Mouse (Mus musculus) kidney, embryonic 14.5 days (tissue): ENCODE measurements around the gene Uxs1. TPM values are rescaled to one million over a fixed set of nuclear protein-coding genes. Genes with fewer than 3 reads are reported as not detected.

ENCODE experiments used
- ATAC-seq: fragments of 200-750 bp; cut with Nextera tagmentation; 2 replicates; pipeline ENCODE4 v1.8.0; 2017; ENCODE audit warnings: moderate number of reproducible peaks, mild to moderate bottlenecking, moderate TSS enrichment, moderate library complexity; ENCODE audit not compliant: low FRiP score, low TSS enrichment
- H3K27ac ChIP-seq: fragments of 300-500 bp; sonication (generic); 2 replicates; pipeline ENCODE4 v1.5.1; 2014; ENCODE audit warnings: low read depth, mild to moderate bottlenecking, low read length, moderate library complexity, mixed read lengths
- H3K27me3 ChIP-seq: fragments of 300-500 bp; sonication (generic); 2 replicates; pipeline ENCODE4 v1.6.1; 2014; ENCODE audit warnings: mild to moderate bottlenecking, low read length; ENCODE audit not compliant: control insufficient read depth, insufficient read depth
- H3K36me3 ChIP-seq: fragments of 300-500 bp; sonication (generic); 2 replicates; pipeline ENCODE4 v1.6.1; 2014; ENCODE audit warnings: low read length, mixed read lengths; ENCODE audit not compliant: control insufficient read depth, insufficient read depth
- H3K4me1 ChIP-seq: fragments of 300-500 bp; sonication (generic); 2 replicates; pipeline ENCODE4 v1.6.1; 2014; ENCODE audit warnings: low read length, mixed read lengths; ENCODE audit not compliant: control insufficient read depth, insufficient read depth
- H3K4me2 ChIP-seq: fragments of 300-500 bp; sonication (generic); replicated peaks from 2 replicates; pipeline ENCODE4 v1.6.1; 2014; ENCODE audit warnings: low read depth, mild to moderate bottlenecking, low read length
- H3K4me3 ChIP-seq: fragments of 300-500 bp; sonication (generic); 2 replicates; pipeline ENCODE4 v1.5.1; 2014; ENCODE audit warnings: mild to moderate bottlenecking, low read length
- H3K9ac ChIP-seq: fragments of 300-500 bp; sonication (generic); 2 replicates; pipeline ENCODE4 v1.6.1; 2014; ENCODE audit warnings: low read depth, mild to moderate bottlenecking, low read length, moderate library complexity
- H3K9me3 ChIP-seq: fragments of 300-500 bp; sonication (generic); 2 replicates; pipeline ENCODE4 v1.6.1; 2016; ENCODE audit warnings: low read length; ENCODE audit not compliant: control insufficient read depth
- WGBS: fragments of 180-500 bp; shearing (Covaris S2); extraction: QIAGEN DNeasy Blood & Tissue Kit; methylation state at CpG from one replicate; pipeline ENCODE4 v1.1.7; 2014; 5-methylcytosine and 5-hydroxymethylcytosine counted together
- polyA plus RNA-seq: library from polyadenylated mRNA; unstranded; fragments of >200 nt; fragmentation: Nextera tagmentation; extraction: Ambion mirVana; gene quantifications from 2 replicates; pipeline ENCODE4 v1.2.1, GENCODE M21; 2014

Gene Uxs1
- polyA plus RNA-seq, 1 experiment from 2014 or later = 25.0 TPM

GRCm38 (mm10) chr1:43818356-43818755 lies 9.2 kb downstream of the Uxs1 start:
- H3K27ac ChIP-seq = no peak overlapping the region

GRCm38 (mm10) chr1:43811764-43812163 lies 15.8 kb downstream of the Uxs1 start:
- Histone ChIP-seq H3K27me3 (no peaks in the 10 kb centered on the region), H3K4me1 (no peaks in the 10 kb centered on the region), H3K4me3 (no peak overlapping the region), H3K27ac (no peak overlapping the region), H3K9me3 (no peaks in the 10 kb centered on the region), H3K4me2 (no peak overlapping the region), H3K36me3 (no peaks in the 10 kb centered on the region), H3K9ac (no peak overlapping the region)
- no peak for ATAC-seq
- 97% methylated on average over 1 of the region's 1 CpGs for WGBS

More at GRCm38 (mm10) chr1:43818356-43818755, 9.2 kb downstream of the Uxs1 start:
- Histone ChIP-seq H3K36me3 (no peaks in the 10 kb centered on the region), H3K9ac (no peak overlapping the region), H3K27me3 (no peaks in the 10 kb centered on the region), H3K4me1 (no peaks in the 10 kb centered on the region), H3K9me3 (no peaks in the 10 kb centered on the region), H3K4me3 (no peak overlapping the region), H3K4me2 (no peak overlapping the region)
- 86% methylated on average over 4 of the region's 4 CpGs for WGBS
- no peak for ATAC-seq

GRCm38 (mm10) chr1:43811055-43811454 lies 16.5 kb downstream of the Uxs1 start:
- Histone ChIP-seq H3K9me3 (no peaks in the 10 kb centered on the region), H3K9ac (no peak overlapping the region), H3K36me3 (no peaks in the 10 kb centered on the region), H3K4me2 (no peak overlapping the region), H3K4me1 (no peaks in the 10 kb centered on the region), H3K27me3 (no peaks in the 10 kb centered on the region), H3K27ac (no peak overlapping the region), H3K4me3 (no peak overlapping the region)
- ATAC-seq = no peak
- whole genome bisulfite sequencing = 79% methylated on average over 3 of the region's 3 CpGs

GRCm38 (mm10) chr1:43809351-43809750 lies 18.2 kb downstream of the Uxs1 start:
- Histone ChIP-seq H3K27me3 (no peaks in the 10 kb centered on the region), H3K4me3 (no peak overlapping the region), H3K4me1 (no peaks in the 10 kb centered on the region), H3K9ac (no peak overlapping the region), H3K4me2 (no peak overlapping the region), H3K27ac (no peak overlapping the region), H3K36me3 (no peaks in the 10 kb centered on the region), H3K9me3 (no peaks in the 10 kb centered on the region)
- ATAC-seq = no peak
- 97% methylated on average over 2 of the region's 2 CpGs for WGBS

GRCm38 (mm10) chr1:43803906-43804474 lies 23.6 kb downstream of the Uxs1 start:
- Histone ChIP-seq H3K9me3 (no peaks in the 10 kb centered on the region), H3K4me2 (no peak overlapping the region), H3K9ac (no peak overlapping the region), H3K36me3 (no peaks in the 10 kb centered on the region; the same call in 1 of the 2 replicates), H3K4me1 (no peaks in the 10 kb centered on the region), H3K4me3 (no peak overlapping the region), H3K27me3 (no peaks in the 10 kb centered on the region), H3K27ac (no peak overlapping the region)
- WGBS = 95% methylated on average over 1 of the region's 1 CpGs
- ATAC-seq = no peak

- WGBS = 71% methylated on average over 3 of the region's 3 CpGs
- no peaks in the 10 kb centered on the region for H3K27me3 ChIP-seq
- no peak overlapping the region for H3K4me2 ChIP-seq
- no peak overlapping the region for H3K27ac ChIP-seq
- H3K9me3 ChIP-seq = no peaks in the 10 kb centered on the region
- no peaks in the 10 kb centered on the region for H3K4me1 ChIP-seq
- no peak for ATAC-seq
- H3K36me3 ChIP-seq = peaks cover 5% of the 10 kb centered on the region; the same call in 1 of the 2 replicates
- no peak overlapping the region for H3K4me3 ChIP-seq
- no peak overlapping the region for H3K9ac ChIP-seq
These were observed 29.6 kb downstream of the Uxs1 start for GRCm38 (mm10) chr1:43798048-43798447.

GRCm38 (mm10) chr1:43789765-43790164 lies 37.8 kb downstream of the Uxs1 start:
- ATAC-seq = no peak
- 90% methylated on average over 2 of the region's 2 CpGs for WGBS
- H3K4me3 ChIP-seq = no peak overlapping the region
- H3K9ac ChIP-seq = no peak overlapping the region
- H3K9me3 ChIP-seq = no peaks in the 10 kb centered on the region
- no peaks in the 10 kb centered on the region for H3K27me3 ChIP-seq
- H3K4me1 ChIP-seq = no peaks in the 10 kb centered on the region
- no peak overlapping the region for H3K27ac ChIP-seq
- H3K36me3 ChIP-seq = no peaks in the 10 kb centered on the region; the same call in 1 of the 2 replicates
- H3K4me2 ChIP-seq = no peak overlapping the region

- no peak overlapping the region for H3K9ac ChIP-seq
- no peak for ATAC-seq
- 89% methylated on average over 5 of the region's 5 CpGs for WGBS
- no peaks in the 10 kb centered on the region; the same call in 1 of the 2 replicates for H3K36me3 ChIP-seq
- H3K4me1 ChIP-seq = 0 out of 2 replicates have a peak, but pooled peaks cover 3% of the 10 kb centered on the region
- no peaks in the 10 kb centered on the region for H3K9me3 ChIP-seq
- H3K4me2 ChIP-seq = no peak overlapping the region
- H3K27ac ChIP-seq = no peak overlapping the region
- H3K27me3 ChIP-seq = no peaks in the 10 kb centered on the region
- H3K4me3 ChIP-seq = no peak overlapping the region
These were observed 40.9 kb downstream of the Uxs1 start for GRCm38 (mm10) chr1:43786711-43787110.

- no peak for ATAC-seq
- WGBS = 84% methylated on average over 5 of the region's 5 CpGs
These were observed 42.3 kb downstream of the Uxs1 start for GRCm38 (mm10) chr1:43785316-43785715.

More at GRCm38 (mm10) chr1:43785316-43785715, 42.3 kb downstream of the Uxs1 start:
- no peaks in the 10 kb centered on the region for H3K9me3 ChIP-seq
- no peaks in the 10 kb centered on the region for H3K27me3 ChIP-seq
- no peak overlapping the region for H3K4me3 ChIP-seq
- no peak overlapping the region for H3K27ac ChIP-seq
- 0 out of 2 replicates have a peak, but pooled peaks cover 3% of the 10 kb centered on the region for H3K4me1 ChIP-seq
- H3K9ac ChIP-seq = no peak overlapping the region
- H3K4me2 ChIP-seq = no peak overlapping the region
- no peaks in the 10 kb centered on the region; the same call in 1 of the 2 replicates for H3K36me3 ChIP-seq
